Mouse (Mus musculus): ENCODE measurements at regions not wholly inside any gene's neighbourhood (a gene's known extent, or its start where the extent isn't known, plus 50 kb on each side); places are given as distances from the start of the nearest gene placed in this dataset.

DNA sequence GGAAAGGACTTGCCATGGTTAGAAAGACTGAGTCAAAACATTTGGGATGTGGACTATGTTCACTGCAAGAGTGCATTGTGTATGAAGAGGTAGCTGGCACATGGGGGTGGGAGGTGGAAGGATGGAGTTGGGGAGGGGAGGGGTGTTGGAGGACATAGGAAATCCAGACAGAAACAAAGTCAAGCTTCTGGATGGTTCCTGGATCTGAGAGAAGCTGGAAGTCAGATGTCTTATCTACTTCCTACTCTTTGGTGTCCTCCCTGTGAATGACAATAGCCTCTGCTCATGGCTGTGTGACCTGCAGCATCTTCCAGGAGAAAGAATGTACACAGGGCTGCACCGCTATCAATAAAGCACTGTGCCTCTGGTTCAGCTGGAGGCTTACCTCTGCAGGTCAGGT is 491.3 kb downstream of the Rnf144a start:
- DNase-seq (ENCODE audit: low spot score in 2 of 2), result no peak

DNA sequence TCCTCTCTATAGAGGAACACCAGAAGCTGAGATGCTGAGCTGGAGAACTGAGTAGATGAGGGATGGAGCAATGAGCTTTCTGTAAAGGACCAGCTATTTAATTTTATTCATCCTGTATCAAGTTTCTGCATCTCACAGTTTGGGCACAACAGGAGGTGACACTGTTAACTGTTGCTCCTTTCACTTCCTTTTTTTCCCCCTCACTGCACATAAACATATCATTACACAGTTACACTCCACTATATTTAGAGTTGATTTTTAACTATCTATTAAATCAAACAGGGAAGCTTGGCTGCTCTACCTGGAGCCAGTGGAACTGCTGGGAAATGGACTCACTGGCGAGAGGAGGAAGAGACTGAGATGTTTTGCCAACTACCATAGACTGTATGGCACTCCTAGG is 509.4 kb downstream of the Rnf144a start:
- DNase-seq (ENCODE audit: low spot score in 2 of 2), result no peak

DNA sequence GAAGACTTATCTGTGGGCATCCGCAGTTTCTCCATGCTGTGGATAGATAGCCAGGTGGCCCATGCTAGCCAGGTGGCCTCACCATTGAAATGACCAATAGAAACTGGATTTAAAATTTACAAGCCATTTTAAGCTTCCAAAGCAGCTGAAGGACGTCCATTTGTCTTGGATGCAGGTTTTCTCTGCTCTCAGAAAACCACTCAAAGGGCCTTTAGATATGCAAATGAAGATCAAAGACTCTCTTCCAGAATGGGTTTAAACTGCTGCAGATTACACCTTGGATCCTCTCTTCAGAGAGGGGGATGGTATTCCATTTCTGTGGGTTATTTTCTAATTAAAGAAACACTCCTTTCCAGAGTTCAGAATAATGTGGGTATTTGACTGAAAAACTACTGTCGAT is 518.5 kb downstream of the Rnf144a start:
- DNase-seq (ENCODE audit: low spot score in 2 of 2), result no peak

GRCm38 (mm10) chr12:25895691-25896090 is 519.4 kb downstream of the Rnf144a start:
- no peak for DNase-seq (ENCODE audit: low spot score in 2 of 2)

DNA sequence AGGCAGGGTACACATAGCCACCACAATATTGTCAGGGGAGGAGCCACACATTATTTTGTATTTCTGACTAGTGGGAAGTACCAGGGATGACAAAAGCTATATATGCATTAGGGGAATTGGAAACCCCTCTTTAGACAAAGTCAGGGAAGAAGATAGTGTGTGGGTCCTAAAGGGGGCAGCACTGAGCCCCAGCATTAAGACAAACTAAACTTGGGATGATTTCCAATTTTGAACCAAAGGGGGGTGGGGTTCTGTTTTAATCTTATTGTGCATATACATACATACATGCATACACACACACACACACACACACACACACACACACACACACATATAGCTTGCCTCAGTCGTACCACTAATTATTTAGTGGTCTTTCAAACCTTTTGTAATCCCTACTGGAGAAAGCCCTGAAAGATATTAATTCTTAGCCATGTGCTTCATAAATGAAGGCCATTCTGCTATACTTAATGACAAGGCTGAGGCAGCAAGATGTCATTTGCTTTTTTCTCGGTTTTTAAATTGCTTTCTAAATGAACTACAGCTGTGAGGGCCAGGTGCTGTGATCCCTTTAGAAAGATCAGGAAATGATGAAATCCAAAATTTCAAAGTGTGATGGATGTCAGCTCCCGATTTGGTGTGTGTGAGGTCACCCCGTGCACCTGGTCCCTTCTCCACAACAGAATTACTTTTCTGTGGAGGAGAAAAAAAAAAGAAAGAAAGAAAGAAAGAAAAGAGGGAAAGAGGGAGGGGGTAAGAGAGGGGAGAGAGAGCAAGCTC is 523.5 kb downstream of the Rnf144a start:
- no peak for DNase-seq (ENCODE audit: low spot score in 2 of 2)

DNA sequence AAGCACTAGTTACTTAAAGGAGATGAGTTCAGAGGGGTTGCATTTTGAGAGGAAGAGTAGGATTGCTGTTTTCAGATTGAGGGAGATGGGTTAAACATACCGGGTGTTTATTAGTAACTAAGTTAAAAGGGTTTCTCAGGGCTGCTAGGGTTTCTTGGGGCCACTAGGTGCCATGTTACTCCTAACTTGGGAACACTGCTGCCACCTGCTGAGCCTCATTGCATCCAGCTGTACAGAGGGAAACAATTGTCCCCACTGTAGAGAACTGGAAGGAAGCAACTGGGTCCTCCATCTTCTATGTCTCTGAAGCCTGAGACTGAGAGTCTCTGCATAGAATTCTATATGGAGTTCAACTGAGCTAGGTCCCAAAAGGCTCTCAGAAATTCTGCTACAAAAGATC is 524.3 kb downstream of the Rnf144a start:
- no peak for DNase-seq (ENCODE audit: low spot score in 2 of 2)

- peak; percentile 30 to 75 for DNase-seq (ENCODE audit: low spot score in 2 of 2)
Observed at GRCm38 (mm10) chr12:25883771-25884171, 531.3 kb downstream of the Rnf144a start.

DNA sequence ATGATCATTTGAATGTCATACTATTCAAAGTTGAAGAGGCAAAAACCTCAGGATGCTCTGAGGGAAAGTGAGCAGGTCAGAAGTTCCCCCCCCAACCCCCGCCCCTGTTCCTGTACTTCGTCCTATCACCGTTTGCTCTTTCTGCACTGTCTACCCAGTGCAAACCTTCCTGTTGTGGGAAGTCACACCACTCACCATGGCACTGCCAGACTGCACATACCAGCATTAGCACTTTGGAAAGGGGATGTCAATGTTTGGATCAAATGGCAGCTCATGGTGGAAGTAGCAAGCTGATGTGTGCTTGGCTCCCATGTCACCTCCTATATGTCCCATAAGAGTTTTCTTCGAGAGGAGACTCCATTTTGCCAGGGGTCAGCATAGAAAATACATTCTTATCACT is 543.2 kb downstream of the Rnf144a start:
- DNase-seq (ENCODE audit: low spot score in 2 of 2), result no peak

GRCm38 (mm10) chr12:25871001-25871461 is 544.0 kb downstream of the Rnf144a start:
- DNase-seq (ENCODE audit: low spot score in 2 of 2), result peak; percentile 81 to 90

- no peak for DNase-seq (ENCODE audit: low spot score in 2 of 2)
Observed at GRCm38 (mm10) chr12:25869846-25870245, 545.2 kb downstream of the Rnf144a start.

GRCm38 (mm10) chr12:25865063-25865462 is 550.0 kb downstream of the Rnf144a start:
- no peak for DNase-seq (ENCODE audit: low spot score in 2 of 2)

GRCm38 (mm10) chr12:25864113-25864852 is 550.8 kb downstream of the Rnf144a start:
- DNase-seq (ENCODE audit: low spot score in 2 of 2), result peak in 1 of 2 experiments; percentile 66

DNA sequence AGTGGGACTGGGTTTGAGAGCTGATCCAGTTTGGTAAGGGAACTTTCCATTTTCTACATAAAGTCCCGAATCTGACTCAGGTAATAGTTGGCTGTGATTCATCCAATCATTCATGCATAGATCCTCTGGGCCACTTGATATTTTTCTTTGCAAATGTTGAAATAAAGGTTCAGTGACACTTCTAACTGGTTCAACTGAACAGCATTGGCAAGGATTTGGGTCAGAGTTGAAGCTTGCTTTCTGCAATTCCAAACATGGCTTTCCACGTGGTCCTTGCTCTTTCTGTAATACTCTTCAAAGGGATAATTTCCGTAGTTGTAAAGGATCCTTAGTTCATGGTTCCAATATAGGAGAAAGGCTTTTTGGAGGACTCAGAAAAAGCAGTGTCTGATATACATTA is 554.0 kb downstream of the Rnf144a start:
- DNase-seq (ENCODE audit: low spot score in 2 of 2), result no peak

- DNase-seq (ENCODE audit: low spot score in 2 of 2), result no peak
Observed at GRCm38 (mm10) chr12:25858397-25858796, 556.7 kb downstream of the Rnf144a start.

GRCm38 (mm10) chr12:25830057-25830456 is 585.0 kb downstream of the Rnf144a start:
- DNase-seq (ENCODE audit: low spot score in 2 of 2), result no peak

- no peak for DNase-seq (ENCODE audit: low spot score in 2 of 2)
Observed at GRCm38 (mm10) chr12:25827961-25828360, 587.1 kb downstream of the Rnf144a start.

- DNase-seq (ENCODE audit: low spot score in 2 of 2), result peak in 1 of 2 experiments; percentile 13
Observed at GRCm38 (mm10) chr12:25826928-25827327, 588.1 kb downstream of the Rnf144a start.

GRCm38 (mm10) chr12:25826451-25826850 is 588.6 kb downstream of the Rnf144a start:
- no peak for DNase-seq (ENCODE audit: low spot score in 2 of 2)

- no peak for DNase-seq (ENCODE audit: low spot score in 2 of 2)
Observed at GRCm38 (mm10) chr12:25816248-25816647, 598.8 kb downstream of the Rnf144a start.

DNA sequence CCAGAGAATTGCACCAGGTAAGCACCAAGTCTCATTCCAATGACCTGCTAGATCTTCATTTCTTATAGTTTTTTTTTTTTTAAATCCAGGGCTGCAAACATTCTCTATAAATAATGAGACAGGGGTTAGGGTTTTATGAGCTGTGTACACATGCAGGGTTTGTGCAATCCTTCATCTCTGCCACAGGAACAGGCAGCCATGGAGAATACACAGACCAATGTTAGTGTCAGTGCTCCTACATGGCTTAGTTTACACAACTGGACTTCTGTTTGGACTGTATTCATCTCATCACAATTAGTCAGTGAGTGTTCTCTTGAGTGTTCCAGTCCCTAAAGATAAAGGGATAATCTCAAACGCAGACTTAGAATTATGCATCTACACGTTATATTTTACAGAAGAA is 620.0 kb downstream of the Rnf144a start:
- no peak for DNase-seq (ENCODE audit: low spot score in 2 of 2)

DNA sequence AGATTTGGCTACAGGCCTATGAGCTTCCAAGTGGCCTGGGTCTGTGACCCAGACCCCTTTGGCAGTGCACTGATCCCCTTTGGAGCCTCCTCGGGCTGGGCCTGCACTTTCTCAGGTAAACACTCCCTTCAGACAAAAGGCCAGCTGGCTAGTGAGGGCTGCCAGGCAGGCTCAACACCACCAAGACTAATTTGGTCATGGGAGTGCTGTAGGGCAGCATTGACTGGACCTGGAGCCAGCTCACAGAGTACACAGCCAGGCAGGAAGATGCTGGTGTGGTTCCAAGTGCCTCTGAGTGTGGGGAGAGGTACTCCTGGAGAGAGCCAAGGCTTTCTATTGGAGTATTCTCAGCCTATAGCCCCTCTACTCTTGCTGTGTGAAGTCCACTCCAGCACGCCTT is 620.5 kb downstream of the Rnf144a start:
- DNase-seq (ENCODE audit: low spot score in 2 of 2), result no peak

DNA sequence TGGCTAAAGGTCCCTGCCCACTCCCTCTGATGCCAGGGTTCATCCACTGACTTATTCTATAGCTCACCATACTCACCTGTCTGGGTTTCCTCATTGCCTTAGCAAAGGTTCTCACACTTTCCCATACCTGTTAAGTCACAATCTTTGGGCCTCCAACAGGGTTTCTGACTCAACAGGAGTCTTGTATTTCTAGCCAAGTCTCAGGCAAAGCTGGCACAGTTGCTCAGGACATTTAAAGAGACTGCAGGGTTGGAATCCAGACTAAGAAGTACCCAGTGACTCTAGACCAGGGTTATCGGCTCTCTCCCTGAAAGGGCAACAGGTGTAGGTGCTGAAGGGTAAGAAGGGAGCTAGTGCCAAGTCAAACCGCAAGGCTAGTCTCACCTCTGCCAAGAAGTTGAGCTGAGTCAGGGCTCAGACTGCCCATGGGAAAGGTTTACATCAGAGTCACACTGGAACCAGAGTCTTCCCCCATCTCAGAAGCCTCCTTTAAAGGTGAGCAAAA is 622.4 kb downstream of the Rnf144a start:
- no peak for DNase-seq (ENCODE audit: low spot score in 2 of 2)

Data from layer of hippocampus, adult 18-20 months (tissue).